In genomic region chr4:151634771-151635170, GRCm38 (mm10) we compare ENCODE assay signal across 18 mouse cellular contexts.
A peak's percentile ranks its signal among the peaks of the same experiment; 100 is the strongest.
DNase-seq lines count a peak whose midpoint lies in the region; ATAC-seq and TF ChIP-seq lines count a peak whose summit lies in the region.
"Had no signal": no experiment of that assay in that cellular context is flagged by ENCODE, and none has a peak within 500 bp of the region (broad histone marks: within the 10 kb centered on the region; RNA-seq: fewer than 3 reads in every experiment).

No protein-coding gene starts in this region.

- no peaks in the 10 kb centered on the region for H3K9me3 ChIP-seq in lung, embryonic 14.5 days (ENCODE audit: low read depth, low read length)
- no peaks in the 10 kb centered on the region for H3K9me3 ChIP-seq in hindbrain, embryonic 11.5 days (ENCODE audit: control insufficient read depth, low read length)
- H3K9me3 ChIP-seq: forebrain, embryonic 13.5 days; neural tube, embryonic 15.5 days had no signal

- no peak overlapping the region for H3K4me3 ChIP-seq in lung, embryonic 14.5 days (ENCODE audit: low read depth, low read length)
- H3K4me3 ChIP-seq in hindbrain, embryonic 11.5 days (ENCODE audit: low read depth, low read length) = no peak overlapping the region
- H3K4me3 ChIP-seq: forebrain, embryonic 13.5 days; neural tube, embryonic 15.5 days had no signal

- no peak overlapping the region for H3K4me2 ChIP-seq in lung, embryonic 14.5 days
- H3K4me2 ChIP-seq in hindbrain, embryonic 11.5 days (replicated peaks; ENCODE audit: low read depth, low read length) = no peak overlapping the region
- H3K4me2 ChIP-seq: forebrain, embryonic 13.5 days; neural tube, embryonic 15.5 days had no signal

- TF ChIP-seq CTCF in lung, embryonic 14.5 days (IDR thresholded peaks at IDR 0.05; ENCODE audit: low read depth) = no peak

- no peak overlapping the region for H3K9ac ChIP-seq in lung, embryonic 14.5 days
- no peak overlapping the region for H3K9ac ChIP-seq in hindbrain, embryonic 11.5 days (ENCODE audit: low read depth, low read length)
- H3K9ac ChIP-seq: forebrain, embryonic 13.5 days; liver, embryonic 14.5 days; neural tube, embryonic 15.5 days had no signal

- intact Hi-C loops in heart, postnatal 25 days (cut with DNase I) = no loop called here

- no peak for ATAC-seq in lung, embryonic 14.5 days (ENCODE audit: insufficient read depth)
- ATAC-seq in hindbrain, embryonic 11.5 days (ENCODE audit: low FRiP score) = no peak
- ATAC-seq: forebrain, embryonic 13.5 days; midbrain, embryonic 16.5 days had no signal

- DNase-seq in adrenal gland, adult 8-10 months = peak; percentile 19
- no peak for DNase-seq in adrenal gland, adult 18-20 months (ENCODE audit: low spot score in 2 of 2)
- DNase-seq in lung, embryonic 14.5 days = peak; percentile 23
- DNase-seq in lung, postnatal 4 days = no peak
- peak; percentile 11 for DNase-seq in fibroblast of lung, adult 2 months (ENCODE audit: low read depth)
- DNase-seq in heart, postnatal 25 days (ENCODE audit: low spot score) = peak; percentile 19
- DNase-seq in left cerebral cortex, adult 8-10 months (ENCODE audit: low spot score in 2 of 2) = no peak
- no peak for DNase-seq in hindbrain, embryonic 11.5 days (ENCODE audit: low spot score)
- DNase-seq: B cell, adult 2 months; cerebellum, adult 18-20 months; thymus, postnatal 14 days had no signal

- 27% methylated on average over 6 of the region's 6 CpGs for WGBS in lung, embryonic 14.5 days
- WGBS in hindbrain, embryonic 11.5 days = 61% methylated on average over 6 of the region's 6 CpGs

- no peaks in the 10 kb centered on the region for H3K36me3 ChIP-seq in lung, embryonic 14.5 days (ENCODE audit: insufficient read depth)
- no peaks in the 10 kb centered on the region for H3K36me3 ChIP-seq in hindbrain, embryonic 11.5 days (ENCODE audit: control insufficient read depth, insufficient read depth, low read length)
- H3K36me3 ChIP-seq: G1E; neural tube, embryonic 15.5 days had no signal

- H3K27me3 ChIP-seq in lung, embryonic 14.5 days (ENCODE audit: insufficient read depth, low read length) = no peaks in the 10 kb centered on the region
- H3K27me3 ChIP-seq in hindbrain, embryonic 11.5 days (ENCODE audit: control insufficient read depth, insufficient read depth, low read length) = no peaks in the 10 kb centered on the region
- H3K27me3 ChIP-seq: neural tube, embryonic 15.5 days had no signal

- no peaks in the 10 kb centered on the region for H3K4me1 ChIP-seq in lung, embryonic 14.5 days (ENCODE audit: insufficient read depth)
- 0 out of 2 replicates have a peak, but pooled peaks cover 2% of the 10 kb centered on the region for H3K4me1 ChIP-seq in hindbrain, embryonic 11.5 days (replicated peaks; ENCODE audit: control insufficient read depth, insufficient read depth, low read length)

- no peak overlapping the region for H3K27ac ChIP-seq in lung, embryonic 14.5 days (ENCODE audit: low read depth)
- no peak overlapping the region for H3K27ac ChIP-seq in hindbrain, embryonic 11.5 days (ENCODE audit: low read depth, low read length)
- H3K27ac ChIP-seq: forebrain, embryonic 13.5 days; kidney, postnatal 0 days; liver, embryonic 14.5 days; macrophage had no signal

Comparison
In these comparisons a context has a peak if more than half of its experiments do, and no peak if none do; other contexts are left out.
1. DNase-seq: peak in adrenal gland, adult 8-10 months (single experiment), lung, embryonic 14.5 days (single experiment), fibroblast of lung, adult 2 months (single experiment) and heart, postnatal 25 days (single experiment); none in adrenal gland, adult 18-20 months (0 of 2), lung, postnatal 4 days (0 of 2), left cerebral cortex, adult 8-10 months (0 of 2) and hindbrain, embryonic 11.5 days (single experiment).